Mouse (Mus musculus) embryo, embryonic 10.5 days (tissue): Measurements from ENCODE around the gene Carmil1.
A peak's percentile ranks its signal among the peaks of the same experiment; 100 is the strongest.

Source experiments
- DNase-seq: peaks from one replicate; pipeline ENCODE4 v3.0.0-alpha.2; 2015; ENCODE audit warnings: low spot score

Gene Carmil1

DNA sequence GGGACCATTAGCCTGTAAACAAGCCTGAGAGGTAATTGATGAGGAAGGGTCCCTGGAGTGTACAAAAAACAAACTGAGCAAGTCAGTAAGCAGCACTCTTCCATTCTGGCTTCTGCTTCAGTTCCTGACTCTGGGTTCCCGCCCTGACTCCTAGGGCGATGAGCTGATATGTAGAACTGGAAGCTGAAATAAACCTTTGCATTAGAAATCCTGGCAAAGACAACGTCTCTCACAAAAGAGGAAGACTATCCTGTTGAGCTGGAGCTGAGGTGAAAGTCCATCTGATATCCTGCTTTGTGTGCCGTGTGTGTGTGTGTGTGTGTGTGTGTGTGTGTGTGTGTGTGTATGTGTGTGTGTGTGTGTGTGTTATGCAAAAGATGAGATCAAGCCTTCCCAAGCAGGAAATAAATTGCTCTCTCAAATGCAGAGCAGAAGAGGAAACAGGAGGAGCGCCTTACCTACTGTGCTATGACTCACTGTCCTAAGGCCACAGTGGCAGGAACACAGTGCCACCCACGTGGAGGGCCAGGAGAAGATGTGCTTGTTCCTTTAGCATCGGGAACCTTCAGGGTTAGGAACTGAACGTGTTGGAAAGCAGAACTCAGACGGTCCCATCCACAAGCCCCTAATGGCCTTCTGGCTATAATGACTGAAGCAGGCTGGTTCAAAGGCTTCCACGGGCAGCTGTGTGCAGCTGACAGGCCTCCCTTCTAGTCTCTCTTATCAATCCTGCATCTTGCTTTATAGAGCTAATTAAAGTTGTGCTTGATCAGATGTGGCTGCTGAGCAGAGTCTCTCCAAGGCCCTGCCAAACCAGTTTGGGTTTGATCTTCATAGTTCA is 19.6 kb downstream of the Carmil1 start:
- no peak for DNase-seq

GRCm38 (mm10) chr13:24257809-24258208 is 22.8 kb downstream of the Carmil1 start:
- no peak for DNase-seq

- DNase-seq, result peak; percentile 74
Observed at GRCm38 (mm10) chr13:24253989-24254388, 26.6 kb downstream of the Carmil1 start.

DNA sequence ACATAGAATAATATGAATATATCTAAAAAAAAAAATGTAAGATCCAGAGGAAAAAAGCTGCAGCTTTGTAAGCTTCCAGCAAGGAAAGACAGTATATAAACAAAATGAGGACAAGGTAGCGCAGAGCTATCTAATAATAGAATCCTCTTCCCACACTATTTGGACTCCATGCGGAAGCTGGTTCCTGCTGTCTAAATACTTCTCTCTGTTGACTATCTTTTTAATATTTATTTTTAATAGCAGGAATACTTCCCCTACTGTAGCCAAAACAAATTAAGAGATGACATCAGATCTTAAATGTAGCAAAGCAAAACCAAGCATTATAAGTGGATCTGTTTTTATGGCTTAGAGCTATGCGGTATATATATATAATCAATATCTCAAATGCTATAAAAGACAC is 27.0 kb downstream of the Carmil1 start:
- DNase-seq, result no peak

DNA sequence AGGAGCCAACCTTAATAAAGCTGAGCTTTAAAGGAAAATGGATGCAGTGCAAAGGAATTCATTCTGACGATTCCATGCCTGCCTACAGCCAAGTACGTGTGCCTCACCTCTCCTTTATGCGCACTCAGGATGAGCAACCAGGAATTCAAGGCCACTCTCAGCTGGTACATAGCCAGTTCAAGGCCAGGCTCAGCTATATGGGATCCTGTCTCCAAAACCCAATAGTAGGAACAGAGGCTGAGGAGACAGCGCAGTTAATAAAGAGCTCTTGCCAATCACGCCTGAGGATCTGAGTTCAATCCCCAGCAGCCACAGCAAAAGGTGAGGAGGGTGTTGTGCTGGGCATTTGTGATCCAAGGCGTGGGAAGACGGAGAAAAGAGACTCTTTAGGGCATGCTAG is 29.4 kb downstream of the Carmil1 start:
- no peak for DNase-seq

DNA sequence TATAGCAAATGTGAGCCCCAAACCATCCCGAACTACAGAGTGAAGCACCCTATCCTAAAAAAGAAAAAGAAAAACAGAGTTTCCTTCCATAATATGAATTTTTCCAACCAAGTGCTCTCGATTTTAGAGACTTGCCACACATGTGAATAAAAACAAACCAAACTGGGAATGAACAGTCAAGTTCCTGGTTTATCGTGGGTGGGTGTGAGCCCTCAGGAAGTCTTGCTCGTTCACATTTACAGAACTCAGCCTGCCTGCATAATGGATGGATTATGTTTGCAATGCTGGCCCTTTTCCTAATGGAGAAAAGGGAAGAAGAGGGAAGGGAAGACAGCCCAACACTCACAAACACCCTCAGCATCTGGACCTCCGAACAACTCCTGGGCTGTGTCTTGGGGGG is 32.7 kb downstream of the Carmil1 start:
- DNase-seq, result no peak

DNA sequence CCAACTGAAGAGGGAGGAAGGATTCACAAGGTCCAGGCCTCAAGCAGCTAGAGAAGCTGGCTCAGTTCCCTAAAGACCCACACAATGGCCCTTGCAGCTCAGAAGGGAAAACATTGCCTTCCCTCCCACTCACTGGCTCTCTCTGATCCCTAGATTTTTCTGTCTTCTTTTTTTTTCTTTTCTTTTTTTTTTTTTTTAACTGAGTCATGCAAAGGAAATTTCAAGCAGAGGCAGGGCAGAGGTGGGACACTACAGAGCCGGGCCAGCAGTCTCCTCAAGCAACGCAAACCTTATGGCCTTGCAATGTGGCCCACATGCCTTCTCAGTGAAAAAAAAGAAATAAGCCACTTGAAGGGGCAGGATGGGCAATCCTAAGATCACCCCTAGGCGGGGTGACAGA is 33.2 kb downstream of the Carmil1 start:
- no peak for DNase-seq

DNA sequence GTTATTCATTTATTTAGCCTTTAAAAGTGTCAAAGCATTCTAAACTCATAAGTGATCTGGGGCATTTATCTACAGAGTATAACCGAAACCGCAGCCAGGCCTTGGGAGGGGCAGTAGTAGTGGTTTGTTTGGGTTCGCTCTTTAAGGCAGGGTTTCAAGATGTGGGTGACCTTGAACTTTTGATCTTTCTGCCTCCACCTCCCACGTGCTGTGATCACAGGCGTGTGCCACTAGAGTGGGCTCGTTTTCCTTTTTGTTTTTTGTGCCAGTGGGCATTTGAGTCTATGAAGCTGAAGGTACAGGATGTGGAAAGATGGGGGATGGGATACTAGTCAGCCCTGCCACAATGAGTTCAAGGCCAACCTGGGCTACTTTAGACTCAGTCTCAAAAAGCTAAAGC is 34.3 kb downstream of the Carmil1 start:
- DNase-seq, result no peak

DNA sequence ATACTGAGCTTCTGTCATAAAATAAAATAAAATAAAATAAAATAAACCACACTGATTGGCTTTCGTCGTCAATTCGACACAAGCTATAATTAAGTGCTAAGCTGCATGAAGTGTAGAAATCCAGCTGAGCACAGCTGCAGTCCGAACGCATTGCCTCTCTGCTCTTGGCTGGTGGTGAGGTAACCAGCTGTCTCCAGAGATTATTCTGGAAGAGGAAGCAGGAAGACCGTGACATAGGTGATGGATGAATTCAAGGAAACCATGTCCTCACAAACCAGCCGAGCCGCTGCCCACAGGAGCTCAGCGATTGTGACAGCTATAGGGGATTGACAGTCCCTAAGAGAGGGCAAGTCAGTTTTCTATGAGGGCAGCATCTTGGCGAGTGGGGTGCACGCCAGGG is 36.0 kb downstream of the Carmil1 start:
- no peak for DNase-seq

DNA sequence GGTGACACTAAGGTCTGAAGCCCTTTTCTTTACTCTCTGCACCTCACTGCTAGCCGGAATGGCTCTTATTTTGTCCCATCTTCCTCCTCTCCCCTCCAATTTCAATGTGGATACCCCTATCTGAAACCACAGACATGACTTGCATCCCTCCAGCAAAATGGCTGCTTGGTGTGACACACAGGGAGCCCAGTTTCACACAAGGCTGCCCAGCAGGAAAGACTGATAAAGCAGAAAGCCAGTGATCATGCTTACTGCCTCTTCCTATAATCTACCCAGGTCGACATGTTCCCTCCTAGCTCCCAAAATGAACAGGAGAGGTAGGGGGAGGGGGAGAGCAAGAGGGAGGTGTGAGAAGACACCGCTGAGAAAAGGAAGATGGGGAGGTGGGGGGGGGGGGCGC is 36.6 kb downstream of the Carmil1 start:
- DNase-seq, result no peak

DNA sequence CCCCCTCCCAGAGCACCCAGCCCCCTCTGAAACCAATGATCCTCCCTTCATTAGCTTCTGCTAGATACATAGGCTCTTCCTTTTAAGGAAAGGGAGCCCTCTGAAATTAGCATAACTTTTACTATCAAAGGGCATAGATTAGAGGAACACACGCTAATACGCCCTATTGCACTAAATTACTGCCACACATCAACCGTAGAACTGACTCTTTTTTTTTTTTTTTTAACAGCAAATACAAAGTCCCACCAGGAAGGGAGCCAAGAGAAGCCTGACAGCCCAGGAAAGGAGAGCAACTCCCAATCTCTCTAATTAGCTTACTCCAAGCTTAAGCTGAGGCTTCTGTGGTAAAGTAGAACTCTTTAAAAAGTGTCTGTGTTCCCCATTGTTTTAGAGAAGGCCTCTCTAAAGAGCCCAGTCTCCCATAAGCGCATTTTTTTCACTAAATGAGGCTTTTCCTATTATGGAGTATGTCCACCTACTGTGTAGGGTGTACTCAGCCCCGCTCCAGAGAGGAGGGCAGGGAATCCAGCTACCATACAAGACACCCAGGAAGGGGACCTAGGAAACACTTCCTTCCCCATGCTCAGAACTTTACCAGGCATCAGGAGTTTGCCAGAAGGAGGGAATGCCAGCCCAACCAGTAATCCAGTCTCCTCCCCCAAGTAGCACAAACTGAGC is 38.0 kb downstream of the Carmil1 start:
- DNase-seq, result no peak

- DNase-seq, result no peak
Observed at GRCm38 (mm10) chr13:24241201-24241600, 39.4 kb downstream of the Carmil1 start.

GRCm38 (mm10) chr13:24240430-24240829 is 40.2 kb downstream of the Carmil1 start:
- no peak for DNase-seq

- no peak for DNase-seq
Observed at GRCm38 (mm10) chr13:24238456-24239120, 42.0 kb downstream of the Carmil1 start.

DNA sequence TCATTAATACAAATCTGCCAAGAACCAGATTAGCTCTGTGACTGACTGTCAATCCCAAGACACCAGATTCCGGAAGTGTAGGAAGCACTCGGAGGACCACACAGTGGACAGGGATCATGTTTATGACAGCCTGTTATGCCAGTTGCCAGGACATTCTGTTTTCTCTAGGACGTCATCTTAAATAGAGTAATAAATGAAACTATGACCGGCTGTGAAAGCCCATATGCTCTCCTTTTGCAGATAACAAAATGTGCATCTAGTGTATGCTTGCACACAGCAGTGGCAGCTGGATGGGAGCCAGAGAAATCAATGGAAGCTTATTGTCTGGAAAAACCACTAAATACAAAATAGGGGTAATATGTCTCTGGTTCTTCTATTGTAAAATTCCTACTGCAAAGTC is 43.9 kb downstream of the Carmil1 start:
- DNase-seq, result no peak

DNA sequence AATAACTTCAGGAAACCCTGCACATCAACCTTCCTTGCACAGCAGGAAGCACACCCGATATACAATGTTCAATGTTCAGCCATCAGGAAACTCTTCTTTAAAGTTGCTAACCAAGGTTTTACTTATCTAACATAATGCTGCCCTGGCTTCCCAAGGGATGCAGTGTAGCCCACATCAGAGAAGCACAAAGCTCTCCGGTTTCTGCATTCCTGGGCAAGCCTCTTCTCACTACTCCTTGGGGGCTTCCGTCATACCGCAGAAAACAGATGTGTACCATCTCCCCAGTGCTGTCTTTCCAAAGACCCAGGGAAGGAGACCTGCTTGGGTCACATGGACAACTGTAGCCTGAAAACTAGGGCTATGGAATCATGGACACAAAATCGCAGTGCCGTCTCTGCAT is 47.8 kb downstream of the Carmil1 start:
- DNase-seq, result no peak

GRCm38 (mm10) chr13:24231746-24232483 is 48.7 kb downstream of the Carmil1 start:
- DNase-seq, result no peak

- DNase-seq, result no peak
Observed at GRCm38 (mm10) chr13:24231146-24231545, 49.4 kb downstream of the Carmil1 start.

DNA sequence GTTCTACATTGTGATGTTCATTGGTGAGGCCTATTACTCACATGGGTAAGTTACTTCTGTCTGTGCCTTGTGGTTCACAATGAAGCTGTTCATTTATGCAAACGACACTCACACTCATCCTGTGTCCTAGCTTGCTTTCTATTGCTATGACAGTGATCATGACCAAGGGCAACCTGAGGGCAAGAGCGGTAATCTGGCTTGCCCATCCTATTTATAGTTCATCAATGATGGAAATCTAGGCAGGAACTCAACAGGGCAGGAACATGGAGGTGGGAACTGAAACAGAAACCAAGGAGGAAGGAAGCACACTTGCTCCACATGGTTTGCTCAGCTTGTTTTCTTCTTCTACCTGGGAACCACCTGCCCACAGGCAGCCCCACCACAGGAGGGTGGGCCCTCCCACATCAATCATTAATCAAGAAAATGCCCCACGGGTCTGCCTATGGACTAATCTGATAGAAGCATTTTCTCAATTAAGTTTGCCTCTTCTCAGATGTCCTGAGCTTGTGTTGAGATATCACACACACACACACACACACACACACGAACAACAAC is 50.0 kb downstream of the Carmil1 start:
- DNase-seq, result no peak

- DNase-seq, result peak; percentile 22
Observed at GRCm38 (mm10) chr13:24223425-24224201, 57.0 kb downstream of the Carmil1 start.

- DNase-seq, result no peak
Observed at GRCm38 (mm10) chr13:24220441-24220970, 60.1 kb downstream of the Carmil1 start.
